Mouse (Mus musculus) heart, postnatal 0 days (tissue): Measurements from ENCODE around the gene Amhr2.

Experiments used
- CTCF ChIP-seq: IDR thresholded peaks from 2 replicates; pipeline ENCODE4 v1.5.1; 2016; ENCODE audit warnings: antibody characterized with exemption, control low read depth, low read depth
- EP300 ChIP-seq: IDR thresholded peaks from 2 replicates; pipeline ENCODE4 v1.6.1; 2016; ENCODE audit warnings: antibody characterized with exemption, low read depth

DNA sequence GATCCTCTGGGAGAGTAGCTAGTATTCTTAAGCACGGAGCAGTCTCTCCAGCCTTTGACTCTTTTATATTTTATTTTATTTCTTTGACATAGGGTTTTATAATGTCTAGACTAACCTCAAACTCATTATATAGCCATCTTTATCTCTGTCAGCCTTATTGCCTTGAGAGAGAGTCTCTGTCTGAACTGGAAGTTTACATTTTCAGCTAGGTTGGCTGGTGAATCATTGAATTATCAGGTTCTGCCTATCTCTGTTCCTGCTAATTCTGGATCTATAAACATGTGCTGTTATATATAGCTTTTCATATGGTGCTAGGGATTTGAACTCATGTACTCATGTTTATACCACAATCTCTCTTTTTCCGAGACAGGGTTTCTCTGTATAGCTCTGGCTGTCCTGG, 27.6 kb upstream of the Amhr2 start:
- TF ChIP-seq CTCF (no peak), EP300 (no peak)
